Mouse (Mus musculus) right cerebral cortex, postnatal 36 days (tissue): ENCODE data around the gene Oas1c.
A peak's percentile ranks its signal among the peaks of the same experiment; 100 is the strongest.
"Not testable (repeated sequence)": the region's sequence is repeated elsewhere in the genome, so short reads cannot be mapped to it uniquely, and the experiment has no call there.

Experiments used
- DNase-seq, 2 experiments: peaks; one replicate each; pipeline ENCODE4 v3.0.0; 2022; ENCODE audit warnings: low spot score in 2 of 2, mixed read lengths in 1 of 2

The Oas1c gene

DNA sequence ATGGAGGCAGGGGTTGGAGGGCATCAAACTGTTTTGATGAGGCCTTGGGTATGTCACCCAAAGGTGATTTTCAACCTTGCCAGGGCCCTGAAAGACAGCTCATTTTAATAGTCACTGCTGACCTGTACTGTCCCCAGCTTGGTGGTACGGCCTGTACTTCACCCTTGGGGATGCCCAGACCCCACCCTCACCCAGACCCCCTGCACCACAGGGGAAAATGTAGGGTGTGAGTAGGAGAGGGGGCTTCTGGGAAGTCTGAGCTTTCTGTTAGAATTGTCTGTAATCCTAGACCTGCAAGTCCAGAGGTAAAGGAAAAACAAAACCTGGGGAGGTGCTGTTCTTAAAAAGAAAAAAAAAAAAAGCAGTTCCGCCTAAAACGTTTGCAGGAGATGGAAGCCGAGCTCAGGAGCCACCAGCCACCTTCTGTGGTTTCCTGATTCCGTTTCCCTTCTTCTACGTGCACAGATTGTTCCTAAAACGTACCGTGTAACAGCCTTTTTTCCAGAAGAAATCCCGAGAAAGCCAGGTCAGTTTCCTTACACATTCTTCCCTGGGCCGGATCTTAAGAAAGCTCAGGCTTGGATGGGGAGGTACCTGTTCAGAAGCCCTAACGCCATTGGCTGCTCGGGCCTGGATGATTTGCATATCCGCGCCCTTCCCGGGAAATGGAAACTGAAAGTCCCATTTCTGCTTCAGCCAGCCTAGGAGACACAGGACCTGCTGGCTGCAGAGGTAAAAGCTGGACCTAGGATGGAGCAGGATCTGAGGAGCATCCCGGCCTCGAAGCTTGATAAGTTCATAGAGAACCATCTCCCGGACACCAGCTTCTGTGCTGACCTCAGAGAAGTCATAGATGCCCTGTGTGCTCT is at the start of gene Oas1c:
TSS of gene Oas1c (minus strand) at position 564 of the 869 bp plus-strand sequence.
- DNase-seq, result peak; percentile 67 to 76

DNA sequence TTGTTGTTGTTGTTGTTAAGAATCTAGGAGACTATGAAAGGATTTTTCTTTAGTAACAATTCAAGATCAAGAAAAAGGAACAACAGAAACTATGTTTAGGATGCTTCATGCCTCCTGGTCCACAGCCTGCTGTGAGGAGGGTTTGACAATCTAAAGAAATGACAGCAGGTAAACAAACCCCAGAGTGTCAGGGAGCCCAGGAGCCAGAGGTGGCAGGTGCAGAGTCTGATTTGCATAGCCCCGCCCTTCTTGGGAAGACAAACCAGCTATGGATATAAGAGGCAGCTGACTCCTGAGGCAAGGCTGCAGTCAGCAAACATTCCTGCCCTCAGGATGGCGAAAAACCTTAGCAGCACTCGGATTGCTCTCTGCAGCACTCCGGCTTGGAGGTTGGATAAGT is 48.8 kb upstream of the Oas1c start, which contains the start of gene Oas1h:
TSS of gene Oas1h (plus strand) at position 301 of the 400 bp plus-strand sequence.
- DNase-seq, result no peak

DNA sequence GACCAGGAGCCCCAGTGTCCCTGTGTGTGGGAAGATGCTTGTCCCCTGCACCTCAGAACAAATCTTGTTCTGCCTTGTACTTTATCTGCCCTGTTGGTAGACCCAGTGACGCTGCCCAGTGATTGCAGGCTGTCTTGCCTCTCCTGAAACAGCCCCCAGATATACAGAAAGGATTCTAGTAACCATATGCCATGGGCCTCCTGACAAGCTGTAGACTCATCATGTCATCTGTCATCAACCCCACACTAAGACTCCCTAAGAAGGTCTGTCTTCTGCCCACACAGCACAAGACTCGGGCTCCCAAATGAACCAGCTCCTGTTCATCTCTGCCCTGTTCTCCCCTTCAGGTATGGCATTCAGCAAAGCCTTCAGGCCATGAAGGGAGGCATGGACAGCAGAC is 46.9 kb upstream of the Oas1c start:
- no peak for DNase-seq

DNA sequence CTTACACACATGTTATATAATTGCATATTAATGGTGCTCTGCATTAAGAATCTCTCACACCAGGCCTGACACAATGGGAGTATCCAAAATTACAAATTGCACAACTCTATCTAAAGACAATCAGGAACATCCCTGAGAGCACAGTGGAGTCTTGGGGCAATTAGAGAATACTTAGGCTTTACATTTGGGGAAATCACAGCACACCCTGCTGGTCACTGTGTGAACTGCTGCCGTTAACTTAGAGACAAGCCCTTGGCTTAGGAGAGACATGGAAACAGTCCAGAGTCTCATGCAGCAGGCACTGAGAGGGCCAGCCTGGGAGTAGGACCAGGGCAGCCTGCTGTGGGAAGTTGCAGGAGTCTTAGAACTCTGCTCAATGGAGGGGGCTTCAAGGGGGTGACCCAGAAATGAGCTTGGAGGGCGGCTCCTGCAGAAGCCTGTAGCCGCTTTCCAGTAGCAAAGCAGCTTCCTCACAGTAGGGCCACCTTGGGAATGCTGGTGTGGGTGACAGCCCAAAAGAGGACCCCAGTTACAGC is 37.4 kb upstream of the Oas1c start:
- DNase-seq, result no peak

DNA sequence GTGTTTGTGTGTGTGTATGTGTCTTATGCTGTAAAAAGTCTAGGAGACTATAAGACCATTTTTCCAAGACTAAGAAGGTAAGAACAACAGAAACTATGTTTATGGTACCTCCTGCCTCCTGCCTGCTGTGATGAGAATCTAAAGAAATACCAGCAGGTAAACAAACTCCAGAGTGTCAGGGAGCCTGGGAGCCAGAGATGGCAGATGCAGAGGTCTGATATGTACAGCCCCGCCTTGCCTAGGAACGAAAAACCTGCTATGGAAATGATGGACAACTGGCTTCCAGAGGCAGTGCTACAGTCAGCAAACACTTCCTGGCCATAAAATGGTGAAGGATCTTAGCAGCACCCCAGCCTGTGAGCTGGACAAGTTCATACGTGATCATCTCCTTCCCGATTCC is 34.8 kb upstream of the Oas1c start, which contains the start of gene Oas1f:
TSS of gene Oas1f (plus strand) at position 301 of the 400 bp plus-strand sequence.
- no peak for DNase-seq

DNA sequence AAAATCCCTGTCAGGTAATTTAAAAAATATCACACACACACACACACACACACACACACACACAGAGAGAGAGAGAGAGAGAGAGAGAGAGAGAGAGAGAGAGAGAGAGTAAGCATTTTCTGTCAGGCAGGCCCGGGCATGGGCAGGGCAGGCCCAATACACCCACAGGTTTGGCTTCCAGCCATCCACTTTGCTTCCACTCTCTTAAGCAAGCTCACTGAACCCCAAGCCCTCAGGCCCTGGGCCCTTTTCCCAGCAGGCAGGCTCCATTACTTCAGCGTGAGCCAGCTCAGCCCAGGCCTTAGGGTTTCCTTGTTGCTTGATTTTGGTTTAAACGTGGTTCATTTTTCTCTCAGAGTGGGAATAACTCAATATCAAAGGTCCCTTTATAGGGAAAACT is 32.4 kb upstream of the Oas1c start:
- no peak for DNase-seq

DNA sequence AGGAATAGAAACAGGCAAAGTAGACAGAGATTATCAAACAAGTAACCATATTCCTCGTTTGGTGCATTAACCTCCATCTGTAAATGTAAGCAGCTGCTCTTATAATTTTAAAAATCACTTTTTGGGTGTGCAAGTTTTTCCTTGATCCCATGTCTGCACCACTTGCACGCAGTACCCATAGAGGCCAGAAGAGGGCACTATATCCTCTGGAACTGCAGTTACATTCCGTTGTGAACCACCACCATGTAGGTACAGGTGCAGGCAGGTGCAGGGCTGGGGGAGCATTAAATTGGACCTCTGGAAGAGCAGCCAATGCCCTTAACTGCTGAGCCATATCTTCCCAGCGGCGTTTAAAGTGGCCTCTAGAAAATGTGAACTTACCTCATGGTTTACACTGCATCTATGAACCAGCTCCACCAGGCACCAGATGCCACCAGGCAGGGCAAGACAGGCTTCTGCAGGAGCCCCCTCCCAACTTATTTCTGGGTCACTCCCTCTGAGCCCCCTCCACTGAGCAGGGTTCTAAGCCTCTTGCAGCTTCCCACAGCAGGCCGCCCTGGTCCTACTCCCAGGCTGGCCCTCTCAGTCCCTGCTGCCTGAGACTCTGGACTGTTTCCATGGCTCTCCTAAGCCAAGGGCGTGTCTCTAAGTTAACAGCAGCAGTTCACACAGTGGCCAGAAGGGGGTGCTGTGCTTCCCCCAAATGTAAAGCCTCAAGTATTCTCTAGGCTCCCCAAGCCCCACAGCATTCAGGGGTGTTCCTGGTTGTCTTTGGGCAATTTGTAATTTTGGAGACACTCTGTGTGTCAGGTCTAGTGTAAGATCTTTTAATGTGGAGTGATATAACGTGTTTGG is 24.6 kb upstream of the Oas1c start:
- peak in 1 of 2 experiments; percentile 10 for DNase-seq

DNA sequence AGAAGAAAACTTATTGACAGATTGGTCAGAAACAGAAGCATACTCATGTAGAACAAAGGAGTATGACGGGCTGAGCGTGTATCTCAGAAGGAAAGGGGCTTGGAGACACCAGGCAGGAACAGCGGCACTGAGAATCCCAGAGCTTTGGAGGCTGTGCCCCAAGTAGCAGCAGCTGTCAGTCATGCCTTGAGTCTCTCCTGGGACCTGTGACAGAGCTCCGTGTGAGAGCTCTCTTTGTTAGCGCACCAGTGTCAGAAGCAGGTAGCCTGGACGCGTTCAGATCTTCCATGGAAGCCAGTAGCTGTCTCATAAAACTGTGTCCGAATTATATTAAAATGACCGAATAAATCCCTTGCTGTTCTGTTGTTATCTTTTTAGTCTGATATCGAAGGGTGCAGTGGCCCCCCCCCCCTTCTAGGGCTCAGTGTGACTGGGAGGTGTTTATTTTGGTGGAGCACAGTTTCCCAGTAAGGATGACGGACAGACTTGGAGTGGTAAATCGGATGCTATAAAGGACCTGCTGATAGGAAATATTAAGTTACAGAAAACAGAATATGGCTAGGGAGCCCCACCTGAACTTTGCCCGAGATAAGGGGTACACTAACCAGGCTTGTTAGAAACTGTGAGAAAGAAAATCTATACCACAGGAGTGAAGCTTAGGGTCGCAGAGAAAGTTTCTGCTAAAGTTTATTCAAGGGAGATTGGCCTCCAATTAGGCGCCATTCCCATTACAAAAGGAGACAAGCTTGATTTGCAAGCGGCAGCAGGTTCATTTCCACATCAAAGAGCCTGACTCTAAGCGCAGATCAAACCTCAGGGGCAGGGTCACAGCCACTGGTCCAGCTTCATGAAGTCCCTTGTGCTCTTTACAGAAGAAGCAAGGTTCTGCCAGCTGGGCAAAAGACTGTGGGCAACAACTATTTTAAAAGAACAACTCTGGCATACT is 21.3 kb upstream of the Oas1c start:
- no peak for DNase-seq

DNA sequence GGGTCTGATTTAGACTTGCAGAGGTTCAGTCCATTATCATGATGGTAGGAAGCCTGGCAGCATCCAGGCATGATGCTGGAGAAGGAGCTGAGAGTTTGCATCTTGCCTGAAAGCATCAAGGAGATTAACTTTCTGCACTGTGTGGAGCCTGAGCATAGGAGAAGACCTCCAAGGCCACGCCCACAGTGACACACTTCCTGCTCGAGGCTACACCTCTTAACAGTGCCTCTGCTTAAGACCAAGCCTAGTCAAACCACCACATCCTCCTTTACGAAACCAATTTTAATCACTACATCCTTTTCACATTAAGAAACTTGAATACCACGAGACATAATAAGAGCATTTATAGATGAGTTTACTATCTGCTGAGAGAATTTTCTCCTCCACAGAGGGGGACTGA is 18.7 kb upstream of the Oas1c start:
- no peak for DNase-seq

DNA sequence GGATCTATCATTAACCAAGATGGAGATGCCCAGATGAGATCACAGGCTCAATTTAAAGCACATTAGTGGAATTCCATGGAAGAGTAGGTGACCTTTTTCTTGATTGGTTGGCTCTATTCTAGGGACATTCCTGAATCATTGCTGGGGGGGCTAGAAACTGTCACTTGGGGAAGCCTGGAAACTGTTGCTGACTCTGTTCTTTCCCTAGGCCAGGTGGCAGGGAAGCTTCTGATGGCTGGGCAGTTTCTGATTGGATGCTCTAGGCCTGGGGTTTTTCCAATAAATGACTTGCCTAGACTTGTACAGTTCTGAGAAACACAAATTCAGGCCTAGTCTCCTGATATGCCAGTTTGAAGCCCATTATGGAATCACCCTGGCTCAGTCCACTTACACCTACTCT is 6.7 kb upstream of the Oas1c start:
- no peak for DNase-seq

DNA sequence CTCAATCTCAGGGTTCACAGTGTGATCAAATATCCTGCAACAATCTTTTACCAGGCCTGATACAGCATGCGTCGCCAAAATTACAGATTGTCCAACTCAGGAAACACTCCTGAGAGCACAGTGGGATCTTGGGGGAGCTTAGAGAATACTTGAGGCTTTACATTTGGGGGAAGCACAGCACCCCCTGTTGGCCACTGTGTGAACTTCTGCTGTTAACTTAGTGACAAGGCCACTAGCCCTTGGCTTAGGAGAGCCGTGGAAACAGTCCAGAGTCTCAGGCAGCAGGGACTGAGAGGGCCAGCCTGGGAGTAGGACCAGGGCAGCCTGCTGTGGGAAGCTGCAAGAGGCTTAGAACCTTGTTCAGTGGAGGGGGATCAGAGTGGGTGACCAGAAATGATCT is 3.6 kb upstream of the Oas1c start:
- no peak for DNase-seq

DNA sequence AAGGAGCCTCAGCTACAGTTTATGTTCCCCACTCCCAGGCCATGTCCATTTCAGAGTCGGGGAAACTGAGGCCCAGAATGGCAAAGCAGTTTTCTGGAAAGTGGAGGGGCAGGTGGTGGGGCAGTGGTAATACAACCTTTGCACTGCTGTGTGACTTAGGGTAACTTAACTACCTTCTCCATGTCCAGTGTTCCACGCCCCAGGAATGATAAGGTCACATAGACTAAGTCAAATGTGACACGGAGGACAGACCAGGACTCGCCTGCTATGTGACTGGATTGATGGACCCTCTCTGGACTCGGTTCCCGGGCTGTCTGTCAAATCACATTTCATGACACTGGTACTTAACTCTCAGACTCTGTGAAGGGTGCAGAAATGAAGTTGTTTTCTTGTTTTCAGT is 709 bp upstream of the Oas1c start:
- no peak for DNase-seq

DNA sequence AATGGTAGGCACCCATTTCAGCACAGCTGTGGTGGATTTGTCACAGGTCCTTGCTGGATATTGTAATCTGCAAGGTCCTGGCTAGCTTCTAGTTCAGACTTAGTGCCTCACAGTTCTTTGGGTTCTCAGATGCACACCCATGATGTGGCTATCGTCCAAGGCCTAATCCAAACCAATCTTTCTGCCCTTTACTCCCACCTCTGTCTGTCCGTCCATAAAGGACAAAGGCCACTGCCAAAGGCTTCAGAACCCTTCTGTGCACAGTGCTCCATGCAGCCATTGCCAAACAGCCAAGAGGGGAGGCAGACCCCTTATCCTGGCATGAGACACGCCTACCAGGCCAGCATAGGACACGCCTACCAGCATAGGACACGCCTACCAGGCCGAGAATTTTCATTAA is 3.1 kb downstream of the Oas1c start:
- no peak for DNase-seq

DNA sequence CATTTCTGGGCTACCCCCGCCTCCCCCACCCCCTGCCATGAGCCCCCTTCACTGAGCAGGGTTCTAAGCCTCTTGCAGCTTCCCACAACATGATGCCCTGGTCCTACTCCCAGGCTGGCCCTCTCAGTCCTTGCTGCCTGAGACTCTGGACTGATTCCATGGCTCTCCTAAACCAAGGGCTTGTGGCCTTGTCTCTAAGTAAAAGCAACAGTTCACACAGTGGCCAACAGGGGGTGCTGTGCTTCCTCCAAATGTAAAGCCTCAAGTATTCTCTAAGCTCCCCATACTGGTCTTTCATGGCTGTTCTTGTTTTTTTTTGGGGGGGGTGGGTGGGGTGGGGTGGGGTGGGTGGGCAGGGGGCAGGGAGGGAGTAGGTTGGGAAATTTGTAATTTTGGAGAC is 5.9 kb downstream of the Oas1c start:
- DNase-seq, result peak in 1 of 2 experiments; percentile 30

DNA sequence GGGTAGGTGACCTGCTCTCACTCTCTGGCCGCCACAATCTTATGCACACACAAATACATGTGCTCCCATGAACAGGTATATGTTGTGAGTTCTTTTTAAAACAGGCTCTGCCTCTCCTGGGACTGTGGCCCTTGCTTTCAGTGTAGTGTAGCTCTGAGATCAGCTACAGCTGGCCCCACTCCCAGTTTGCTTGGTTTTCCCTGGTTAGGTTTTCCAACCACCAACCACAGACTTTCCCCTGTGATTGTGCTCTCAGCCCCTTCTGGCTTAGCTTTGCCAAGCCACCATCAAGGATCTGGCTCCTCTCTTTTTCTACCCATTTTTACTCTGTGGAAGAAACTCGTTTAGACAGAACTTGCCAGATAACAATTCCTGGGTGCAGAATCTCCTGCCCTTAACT is 8.7 kb downstream of the Oas1c start:
- no peak for DNase-seq

DNA sequence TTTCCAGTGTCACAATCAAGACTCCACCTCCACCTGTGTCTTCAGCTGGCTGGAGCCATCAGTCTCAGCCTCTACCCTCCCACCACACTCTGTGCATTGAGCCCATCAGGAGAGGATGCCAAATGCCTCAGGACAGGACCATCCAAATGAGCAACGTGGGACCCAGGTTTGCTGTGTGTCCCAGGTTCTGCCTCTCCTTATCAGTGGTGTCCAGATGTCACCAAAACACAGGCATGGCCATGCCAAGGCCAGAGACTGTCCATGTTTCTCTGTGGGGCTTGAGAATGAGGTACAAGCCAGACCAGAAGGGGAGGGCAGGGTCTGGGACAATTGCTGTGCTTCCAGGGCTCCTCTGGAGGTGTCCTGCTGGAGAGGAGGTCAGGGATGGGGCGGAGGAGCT is 13.4 kb downstream of the Oas1c start:
- DNase-seq, result not testable (repeated sequence)

DNA sequence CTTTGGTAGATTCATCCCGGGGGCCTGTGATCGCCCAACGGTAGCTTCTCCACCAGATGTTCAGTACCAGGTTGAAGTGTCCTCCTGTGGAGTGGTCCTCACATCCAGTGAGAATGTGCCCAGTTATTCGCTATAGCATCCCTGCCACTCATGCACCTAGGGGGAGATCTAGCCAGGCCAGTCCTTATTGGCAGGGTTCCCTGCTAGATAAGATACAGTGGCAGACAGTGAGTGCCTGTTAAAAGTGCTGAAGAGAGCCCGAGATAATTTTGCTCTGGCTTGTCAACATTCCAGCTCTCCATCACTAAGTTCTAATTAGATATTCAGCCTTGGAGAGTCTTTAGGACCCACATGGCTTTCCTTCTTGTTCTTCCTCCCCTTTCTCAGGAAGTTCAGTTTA is 14.2 kb downstream of the Oas1c start:
- not testable (repeated sequence) for DNase-seq

DNA sequence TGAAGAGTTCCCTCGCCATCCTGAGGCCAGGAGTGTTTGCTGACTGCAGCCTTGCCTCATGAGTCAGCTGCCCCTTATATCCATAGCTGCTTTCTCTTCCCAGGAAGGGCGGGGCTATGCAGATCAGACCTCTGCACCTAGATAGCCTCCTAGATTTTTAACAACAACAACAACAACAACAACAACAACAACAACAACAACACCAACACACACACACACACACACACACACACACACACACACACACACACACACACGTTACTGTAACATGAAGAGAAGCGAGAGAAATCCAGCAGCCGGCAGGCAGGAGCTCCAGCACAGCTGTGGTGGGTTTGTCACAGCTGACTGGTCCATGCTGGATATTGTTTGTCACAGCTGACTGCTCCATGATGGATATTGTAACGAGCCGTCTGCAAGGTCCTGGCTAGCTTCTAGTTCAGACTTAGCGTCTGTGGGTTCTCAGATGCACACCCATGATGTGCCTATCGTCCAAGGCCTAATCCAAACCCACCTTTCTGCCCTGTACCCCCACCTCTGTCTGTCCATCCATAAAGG is 16.8 kb downstream of the Oas1c start, which contains the start of gene Oas1e:
TSS of gene Oas1e (minus strand) at position 51 of the 555 bp plus-strand sequence.
- not testable (repeated sequence) for DNase-seq

DNA sequence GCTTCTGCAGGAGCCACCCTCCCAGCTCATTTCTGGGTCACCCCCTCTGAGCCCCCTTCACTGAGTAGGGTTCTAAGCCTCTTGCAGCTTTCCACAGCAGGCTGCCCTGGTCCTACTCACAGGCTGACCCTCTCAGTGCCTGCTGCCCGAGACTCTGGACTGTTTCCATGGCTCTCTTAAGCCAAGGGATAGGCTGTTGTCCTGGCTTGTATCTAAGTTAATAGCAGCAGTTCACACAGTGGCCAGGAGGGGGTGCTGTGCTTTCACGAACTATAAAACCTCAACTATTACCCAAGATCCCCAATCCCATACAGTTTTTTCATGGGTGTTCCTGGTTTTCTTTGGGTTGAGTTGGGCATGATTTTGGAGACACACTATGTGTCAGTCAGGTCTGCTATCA is 19.3 kb downstream of the Oas1c start:
- DNase-seq, result peak; percentile 12 to 33

DNA sequence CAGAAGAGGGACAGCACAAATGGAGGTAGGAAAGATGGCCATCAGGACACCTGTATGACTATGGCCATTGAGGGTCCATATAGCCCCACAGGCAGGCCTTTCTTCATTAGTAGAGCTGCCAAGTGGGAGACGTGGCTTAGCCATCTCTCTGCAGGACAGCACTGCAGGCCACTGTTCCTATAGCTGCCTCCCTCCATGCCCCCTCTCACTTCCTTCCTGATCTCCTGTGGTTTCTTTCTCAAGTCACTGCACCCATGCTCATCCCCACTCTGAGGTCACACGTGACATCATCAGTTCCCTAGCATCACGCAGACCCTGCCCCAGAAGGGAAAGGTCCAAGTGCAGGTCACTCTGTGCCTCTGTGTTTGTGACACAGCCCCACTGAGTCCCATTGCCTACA is 25.3 kb downstream of the Oas1c start:
- DNase-seq, result no peak

DNA sequence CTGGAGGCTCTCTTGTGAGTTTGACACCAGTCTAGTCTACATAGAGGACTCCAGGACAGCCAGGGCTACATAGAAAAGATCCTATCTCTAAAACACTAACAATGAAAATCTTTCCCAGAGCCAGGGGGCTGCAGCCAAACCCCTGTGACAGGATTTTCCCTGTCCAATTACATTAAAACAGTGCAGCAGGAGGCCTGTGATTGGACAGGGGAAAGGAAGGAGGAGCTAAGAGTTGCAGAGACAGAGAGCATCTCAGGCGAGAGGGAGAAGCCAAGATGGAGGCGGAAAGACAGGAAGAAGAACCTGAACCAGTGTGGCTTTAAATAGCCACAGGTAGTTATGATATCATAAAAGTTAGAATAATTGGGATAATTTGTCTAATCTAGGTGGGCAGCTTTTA is 29.9 kb downstream of the Oas1c start:
- no peak for DNase-seq
